Mouse (Mus musculus) cerebellum, adult 2 months (tissue): ENCODE data around the gene Lrrc46.

Experiments
- CTCF ChIP-seq: fragments of 200-500 bp; IDR thresholded peaks from 2 replicates; pipeline ENCODE4 v1.5.1; 2011; ENCODE audit warnings: low read depth, mild to moderate bottlenecking, control low read depth, low read length, moderate library complexity, borderline replicate concordance; ENCODE audit not compliant: insufficient read depth
- POLR2A ChIP-seq: fragments of 200-500 bp; IDR thresholded peaks from 2 replicates; pipeline ENCODE4 v1.6.1; 2011; ENCODE audit warnings: low read length, control low read depth, borderline replicate concordance; ENCODE audit not compliant: insufficient read depth

GRCm38 (mm10) chr11:97007093-97007794, 34.0 kb downstream of the Lrrc46 start:
- TF ChIP-seq CTCF (no peak), POLR2A (no peak)
